Mouse (Mus musculus) heart, adult 18-20 months (tissue): ENCODE measurements around the gene Dnaja1. TPM values are rescaled to one million over a fixed set of nuclear protein-coding genes. Genes with fewer than 3 reads are reported as not detected.

Experiments used
- DNase-seq, 2 experiments: peaks; one replicate each; pipeline ENCODE4 v3.0.0; 2021 to 2022; ENCODE audit warnings: mixed read lengths in 1 of 2
- long read RNA-seq, 2 experiments: library from polyadenylated mRNA; stranded (forward); transcript quantifications; one replicate each; pipeline ENCODE4 v2.0.0; 2021
- total RNA-seq, 2 experiments: library from RNA; stranded (reverse); gene quantifications; 2 replicates each; pipeline ENCODE4 v1.2.3; 2021

The Dnaja1 gene
- 100 to 1,000 TPM; 122 to 176 TPM for total RNA-seq
- long read RNA-seq, experiment 1, full-length matches to known transcripts, result 89 of 106 reads
- long read RNA-seq, experiment 1, partial matches to known transcripts, result 13 of 106 reads
- long read RNA-seq, experiment 1, other reads (novel, unspliced or antisense), result 4 of 106 reads
- long read RNA-seq, experiment 2, full-length matches to known transcripts, result 59 of 74 reads
- long read RNA-seq, experiment 2, partial matches to known transcripts, result 8 of 74 reads
- long read RNA-seq, experiment 2, other reads (novel, unspliced or antisense), result 7 of 74 reads

- DNase-seq, result peak; percentile 97 to 98
These were observed at the start of gene Dnaja1 for GRCm38 (mm10) chr4:40722011-40722666. Dnaja1 (plus strand) TSS chr4:40722150.

DNA sequence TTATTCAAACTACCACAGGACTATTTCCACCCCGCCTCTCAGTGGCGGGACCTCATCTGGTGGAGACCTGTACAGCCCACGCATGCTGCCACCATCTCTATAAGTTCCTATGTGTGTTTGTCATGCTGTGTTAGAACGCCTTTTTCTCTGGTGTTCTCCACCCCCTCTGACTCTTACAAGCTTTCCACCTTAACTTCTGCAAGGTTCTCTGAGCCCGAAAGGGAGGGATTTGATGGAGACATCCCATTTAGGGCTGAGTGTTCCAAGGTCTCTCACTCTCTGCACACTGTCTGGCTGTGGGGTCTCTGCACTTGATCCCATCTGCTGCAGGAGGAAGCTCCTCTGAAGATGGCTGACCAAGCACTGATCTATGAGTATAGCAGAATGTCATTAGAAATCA is 48.4 kb upstream of the Dnaja1 start:
- no peak for DNase-seq

- no peak for DNase-seq
These were observed 45.6 kb upstream of the Dnaja1 start for GRCm38 (mm10) chr4:40676338-40676737.

- DNase-seq, result no peak
These were observed 44.8 kb upstream of the Dnaja1 start for GRCm38 (mm10) chr4:40677132-40677531.

- peak; percentile 28 to 35 for DNase-seq
These were observed 41.6 kb upstream of the Dnaja1 start for GRCm38 (mm10) chr4:40680250-40680860.

DNA sequence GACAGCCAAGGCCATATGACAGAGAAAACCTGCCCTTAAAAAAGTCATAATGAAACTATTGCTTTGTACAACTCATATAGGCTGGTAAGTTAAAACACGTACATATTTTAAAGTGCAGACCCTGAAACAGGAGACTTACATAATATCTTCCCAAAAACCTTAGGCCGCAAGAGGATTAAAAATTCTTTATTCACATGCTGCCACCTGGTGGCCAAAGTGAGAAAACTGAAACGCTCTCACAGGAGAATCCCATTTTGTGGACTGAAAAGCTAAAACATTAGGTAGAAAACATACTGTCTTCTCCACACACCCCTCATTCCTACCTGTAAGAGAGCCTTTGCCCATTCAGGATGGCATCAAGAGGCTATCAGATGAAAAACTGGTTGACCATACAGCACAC is 40.0 kb upstream of the Dnaja1 start:
- DNase-seq, result peak; percentile 34 to 78

- DNase-seq, result no peak
These were observed 39.6 kb upstream of the Dnaja1 start for GRCm38 (mm10) chr4:40682359-40682758.

DNA sequence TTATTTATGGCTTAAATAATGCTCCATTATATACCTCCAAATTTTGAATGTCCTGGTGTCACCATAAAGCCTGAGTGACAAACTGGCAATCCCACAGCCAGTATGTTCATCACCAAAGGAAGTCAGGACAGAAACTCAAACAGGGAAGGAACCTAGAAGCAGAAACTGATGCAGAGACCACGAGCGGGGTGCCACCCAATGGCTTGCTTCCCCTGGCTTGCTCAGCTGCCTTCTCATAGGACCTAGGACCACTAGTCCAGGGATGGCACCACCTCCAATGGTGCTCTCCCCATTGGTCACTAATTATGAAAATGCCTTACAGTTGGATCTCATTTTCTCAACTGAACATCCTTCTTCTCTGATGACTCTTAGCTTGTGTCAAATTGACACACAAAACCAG is 38.6 kb upstream of the Dnaja1 start:
- no peak for DNase-seq

GRCm38 (mm10) chr4:40691100-40691499 is 30.9 kb upstream of the Dnaja1 start:
- DNase-seq, result no peak

DNA sequence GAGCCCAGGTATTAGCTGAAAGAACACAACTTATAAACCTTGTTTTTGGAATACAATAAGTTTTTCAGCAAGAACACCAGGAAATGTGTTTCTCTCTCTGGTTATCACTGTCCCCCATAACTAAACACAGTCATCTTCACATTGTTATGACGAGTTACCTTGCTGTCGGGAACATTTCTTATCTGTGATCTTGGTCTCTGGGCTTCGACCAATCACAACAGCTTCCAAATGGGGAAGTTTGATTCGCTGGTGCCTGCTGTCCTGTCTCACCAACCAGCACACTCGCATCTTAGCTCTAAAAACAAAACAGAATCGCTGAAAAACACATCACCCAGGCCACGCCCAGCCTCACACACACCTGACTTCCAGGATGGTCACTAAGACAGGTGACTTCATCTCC is 24.9 kb upstream of the Dnaja1 start:
- no peak for DNase-seq

GRCm38 (mm10) chr4:40700216-40700615 is 21.7 kb upstream of the Dnaja1 start:
- DNase-seq, result peak in 1 of 2 experiments; percentile 33

DNA sequence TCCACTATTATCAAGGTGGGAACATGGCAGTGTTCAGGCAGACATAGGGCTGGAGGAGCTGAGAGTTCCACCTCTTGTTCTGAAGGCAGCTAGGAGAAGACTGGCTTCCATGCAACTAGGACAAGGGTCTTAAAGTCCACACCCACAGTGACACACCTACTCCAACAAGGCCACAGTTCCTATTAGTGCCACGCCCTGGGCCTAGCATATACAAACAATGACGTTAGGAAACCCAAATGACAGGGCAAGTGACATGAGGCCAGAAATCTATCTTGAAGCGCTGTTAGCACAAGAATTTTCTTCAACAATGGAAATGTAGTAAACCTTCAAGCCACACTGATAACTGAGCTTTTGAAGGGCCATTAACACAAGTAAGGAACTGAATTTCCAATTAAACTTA is 20.2 kb upstream of the Dnaja1 start:
- DNase-seq, result no peak

- peak; percentile 96 to 98 for DNase-seq
These were observed 18.9 kb upstream of the Dnaja1 start, which contains the start of gene Aptx for GRCm38 (mm10) chr4:40702797-40703709. Aptx (minus strand) TSS chr4:40703194.

DNA sequence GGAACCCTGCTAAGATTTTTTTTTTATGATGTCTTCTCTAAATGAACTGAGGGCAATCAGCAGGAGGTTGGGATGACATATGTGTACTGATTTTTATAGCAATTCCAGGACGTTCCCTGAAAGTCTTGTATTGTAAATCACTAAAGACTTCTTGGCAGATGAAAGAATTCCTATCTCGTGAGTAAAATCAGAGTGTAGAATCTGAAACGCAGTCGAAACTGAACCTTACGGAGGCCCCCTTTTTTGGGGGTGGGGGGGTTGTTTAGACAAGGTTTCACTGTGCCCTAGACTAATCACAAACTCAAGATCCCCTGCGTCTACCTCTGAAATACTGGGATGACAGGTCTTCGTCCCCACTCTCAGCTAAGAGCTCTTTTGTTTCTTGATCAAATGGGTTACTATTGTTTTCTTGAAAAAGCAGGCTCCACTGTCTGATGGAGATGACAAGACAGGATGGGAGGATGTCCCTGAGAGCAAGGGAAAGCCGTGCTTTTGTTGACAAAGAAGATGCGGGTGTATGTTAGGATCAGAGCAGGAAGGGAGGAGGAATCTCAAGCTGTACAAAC is 18.2 kb upstream of the Dnaja1 start:
- DNase-seq, result no peak

DNA sequence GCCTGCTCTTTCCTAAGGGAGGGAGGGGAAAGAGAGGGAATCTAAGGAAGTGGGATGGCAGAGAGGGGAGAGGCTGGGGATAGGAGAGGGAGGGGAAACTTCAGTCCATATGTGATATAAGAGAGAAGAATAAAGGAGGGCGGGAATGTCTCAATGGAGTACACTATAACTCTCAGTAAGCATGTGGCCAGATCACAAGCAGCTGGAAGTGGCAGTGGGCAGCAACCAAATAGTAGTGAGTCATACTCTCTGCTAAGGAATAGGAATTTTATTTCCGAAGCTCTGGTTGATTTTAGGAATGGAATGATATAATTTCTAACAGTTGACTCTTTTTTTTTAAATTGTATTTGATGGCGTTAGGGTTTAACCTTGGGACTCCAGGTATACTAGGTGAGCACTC is 4.8 kb upstream of the Dnaja1 start:
- no peak for DNase-seq

GRCm38 (mm10) chr4:40720910-40721309 is 1.0 kb upstream of the Dnaja1 start:
- peak in 1 of 2 experiments; percentile 14 for DNase-seq

DNA sequence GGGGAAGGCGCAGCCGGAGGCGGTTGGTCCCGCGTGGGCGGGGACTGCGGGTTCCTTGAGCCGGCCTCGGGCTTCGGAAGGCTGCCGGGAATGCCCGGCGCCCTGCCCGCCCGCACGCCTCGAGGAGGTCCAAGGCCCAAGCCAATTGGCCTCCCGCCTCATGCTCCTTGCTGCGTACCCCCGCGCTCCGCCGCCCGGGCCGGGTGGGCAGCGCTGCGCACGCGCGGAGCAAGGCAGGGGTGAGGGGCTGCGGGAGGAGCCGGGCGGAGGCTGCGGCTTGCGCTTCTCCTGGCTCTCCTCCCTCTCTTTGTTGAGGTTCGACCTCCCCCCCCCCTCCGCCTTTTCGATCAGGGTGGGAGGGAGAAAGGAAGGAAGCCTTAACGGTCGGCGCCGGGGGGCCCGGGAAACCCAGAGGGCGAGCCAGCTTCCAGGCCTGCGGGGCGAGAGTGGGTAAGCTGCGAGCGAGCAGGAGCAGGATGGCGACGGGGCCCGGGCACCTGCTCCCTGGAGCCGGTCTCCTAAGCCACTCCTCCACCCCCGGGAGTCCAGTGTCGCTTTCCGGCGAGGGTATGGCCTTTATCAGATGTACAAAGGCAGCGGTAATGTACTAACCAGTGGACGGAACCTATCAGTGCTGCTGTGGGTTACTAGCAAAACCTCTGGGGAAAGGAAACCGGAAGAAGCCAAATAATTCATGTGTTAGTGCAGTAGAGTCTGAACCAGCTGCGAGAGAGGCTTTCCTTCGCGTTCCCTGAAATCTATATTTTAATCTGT is 924 bp downstream of the Dnaja1 start:
- DNase-seq, result peak; percentile 78 to 81

- DNase-seq, result no peak
These were observed 3.2 kb downstream of the Dnaja1 start for GRCm38 (mm10) chr4:40725141-40725540.

DNA sequence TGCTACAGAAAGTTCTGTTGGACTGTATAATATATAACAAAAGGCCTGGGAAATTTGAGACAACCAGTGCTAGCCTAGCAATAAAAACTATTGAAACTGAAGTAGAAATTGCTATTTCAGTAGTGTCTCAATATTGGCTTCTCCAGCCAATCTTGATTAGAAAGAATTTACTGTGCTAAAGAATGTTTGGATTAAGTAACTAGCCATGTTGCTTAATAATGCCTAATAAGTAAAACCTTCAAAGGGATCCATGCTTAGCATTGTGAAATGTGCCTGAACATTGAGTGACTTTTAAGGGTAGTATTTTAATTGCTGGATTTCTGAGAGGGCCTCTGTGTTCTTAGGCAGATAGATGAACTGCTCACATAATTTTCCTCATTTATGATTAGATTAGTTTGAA is 3.6 kb downstream of the Dnaja1 start:
- DNase-seq, result no peak

- no peak for DNase-seq
These were observed 5.3 kb downstream of the Dnaja1 start for GRCm38 (mm10) chr4:40727247-40727646.

DNA sequence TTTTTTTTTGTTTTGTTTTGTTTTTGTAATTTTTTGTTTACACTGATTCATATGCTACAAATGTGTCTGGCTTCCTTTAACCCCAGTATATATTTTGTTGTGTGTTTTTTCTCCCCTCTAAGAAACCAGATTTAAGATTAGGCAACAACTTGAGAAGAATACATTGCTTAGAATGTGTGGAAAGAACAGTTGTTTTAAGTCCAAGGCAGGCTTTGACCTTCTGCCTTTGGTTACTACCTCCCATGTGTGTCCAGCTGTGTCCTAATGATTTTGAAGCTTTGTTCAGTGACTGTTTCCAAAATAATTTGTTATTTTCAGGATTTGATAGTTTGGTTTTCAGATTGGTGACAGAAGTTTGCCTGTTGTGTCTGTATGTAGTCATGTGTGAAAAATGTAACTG is 9.3 kb downstream of the Dnaja1 start:
- DNase-seq, result no peak
